Mouse (Mus musculus) neutrophil, adult 65 days (primary cell): ENCODE measurements around the gene Col2a1. TPM values are rescaled to one million over a fixed set of nuclear protein-coding genes. Genes with fewer than 3 reads are reported as not detected.

Experiments
- total RNA-seq: library from RNA; stranded (reverse); gene quantifications from 2 replicates; pipeline ENCODE4 v1.2.4, GENCODE M21; 2023

The Col2a1 gene
- 1.7 and 1.8 TPM in 2 replicates for total RNA-seq

GRCm38 (mm10) chr15:98003822-98004739 lies at the start of gene Col2a1:
Col2a1 (minus strand) TSS chr15:98004695.

GRCm38 (mm10) chr15:97963989-97964835 lies 40.3 kb downstream of the Col2a1 start, which contains the start of gene Tmem106c:
Tmem106c (plus strand) TSS chr15:97964200.

Other genes starting within 250 kb of the Col2a1 start
- 5.3 and 6.1 TPM in 2 replicates for gene Rapgef3, start 236.7 kb downstream of the Col2a1 start, total RNA-seq
- 32.9 and 37.8 TPM in 2 replicates for gene Slc48a1, start 226.2 kb downstream of the Col2a1 start, total RNA-seq
- 13.6 and 19.0 TPM in 2 replicates for gene Hdac7, start 160.2 kb downstream of the Col2a1 start, total RNA-seq
- 1.2 and 1.3 TPM in 2 replicates for gene Vdr, start 94.1 kb downstream of the Col2a1 start, total RNA-seq
- 7.5 and 12.2 TPM in 2 replicates for gene Tmem106c, start 40.5 kb downstream of the Col2a1 start, total RNA-seq
- gene Pfkm, start 87.9 kb upstream of the Col2a1 start, total RNA-seq = 3.9 and 7.1 TPM in 2 replicates
- gene Senp1, start 89.0 kb upstream of the Col2a1 start, total RNA-seq = 30.1 and 38.9 TPM in 2 replicates
- 16.8 and 22.2 TPM in 2 replicates for gene Asb8, start 160.9 kb upstream of the Col2a1 start, total RNA-seq
- not detected in 2 replicates for gene Ccdc184, start 162.5 kb upstream of the Col2a1 start, total RNA-seq
- not detected in 2 replicates for gene Olfr288, start 190.8 kb upstream of the Col2a1 start, total RNA-seq
- not detected in 2 replicates for gene Gm44579, start 216.3 kb upstream of the Col2a1 start, total RNA-seq
- not detected in 2 replicates for gene Olfr287, start 216.4 kb upstream of the Col2a1 start, total RNA-seq
- gene Olfr286, start 229.8 kb upstream of the Col2a1 start, total RNA-seq = not detected in 2 replicates